Mouse (Mus musculus) kidney, postnatal 25 days (tissue): ENCODE data around the gene Ckmt1.
A peak's percentile ranks its signal among the peaks of the same experiment; 100 is the strongest.
"Not testable (repeated sequence)": the region's sequence is repeated elsewhere in the genome, so short reads cannot be mapped to it uniquely, and the experiment has no call there.

Source experiments
- DNase-seq, 2 experiments: peaks; one replicate each; pipeline ENCODE4 v3.0.0; 2021; ENCODE audit warnings: mixed read lengths in 2 of 2

The Ckmt1 gene

DNA sequence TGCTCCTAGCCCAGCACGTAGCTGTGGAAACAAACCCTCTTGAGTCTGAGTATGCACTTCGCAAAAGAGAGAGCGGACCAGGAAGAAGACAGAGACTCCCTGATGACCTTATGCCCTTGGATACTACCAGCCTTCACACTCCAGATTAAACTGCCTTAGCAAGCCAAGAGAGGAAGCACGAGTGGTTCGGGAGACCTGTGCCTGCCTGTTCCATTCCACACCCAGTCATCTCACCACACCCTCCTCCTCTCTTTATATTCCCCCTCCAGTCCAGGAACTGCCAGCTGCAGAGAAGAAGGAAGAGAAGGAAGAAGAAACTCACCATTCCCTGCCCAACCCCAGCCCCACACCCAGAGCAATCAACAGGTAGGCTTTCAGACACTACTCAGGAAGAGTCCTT lies at the start of gene Ckmt1:
Gene Ckmt1, plus strand, starts transcription at position 221 of the 400 bp plus-strand sequence.
- DNase-seq = no peak

DNA sequence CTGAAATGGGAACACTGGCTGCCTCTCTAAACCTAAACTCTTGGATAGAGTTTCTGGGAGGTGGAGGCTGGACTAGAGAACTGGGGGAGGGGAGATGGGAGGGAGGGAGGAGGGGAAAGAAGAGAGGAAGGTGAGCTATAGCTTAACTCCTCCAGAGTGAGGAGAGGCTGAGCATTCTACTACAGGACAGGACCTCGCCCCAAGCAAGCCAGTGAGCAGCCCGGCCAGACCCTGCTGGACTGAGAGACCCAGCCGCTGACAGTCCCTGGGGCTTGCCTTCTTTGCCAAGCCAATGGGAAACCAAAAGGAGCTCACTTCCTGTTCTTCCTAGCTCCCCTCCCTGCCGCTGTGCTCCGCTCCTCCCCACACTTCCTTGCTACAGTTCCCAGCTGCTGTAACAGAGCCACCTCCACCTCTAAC lies 48.5 kb upstream of the Ckmt1 start:
- peak; percentile 45 to 68 for DNase-seq

DNA sequence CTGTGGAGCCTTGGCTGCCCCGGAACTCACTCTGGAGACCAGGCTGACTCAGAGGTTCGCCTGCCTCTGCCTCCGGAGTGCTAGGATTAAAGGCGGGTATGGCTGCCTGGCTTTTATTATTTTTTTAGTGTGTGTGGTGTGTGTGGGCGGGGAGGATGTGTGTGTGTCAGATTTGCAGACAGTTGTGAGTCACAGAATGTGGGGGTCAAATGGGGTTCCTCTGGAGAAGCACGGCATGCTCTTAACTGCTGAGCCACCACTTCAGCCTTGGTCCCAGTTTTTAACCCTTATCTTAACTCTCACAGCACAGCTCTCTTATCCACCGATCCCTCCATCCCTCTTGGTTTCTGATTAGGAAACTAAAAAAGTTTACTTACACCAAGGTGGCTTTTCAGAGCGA lies 41.2 kb upstream of the Ckmt1 start:
- no peak for DNase-seq

DNA sequence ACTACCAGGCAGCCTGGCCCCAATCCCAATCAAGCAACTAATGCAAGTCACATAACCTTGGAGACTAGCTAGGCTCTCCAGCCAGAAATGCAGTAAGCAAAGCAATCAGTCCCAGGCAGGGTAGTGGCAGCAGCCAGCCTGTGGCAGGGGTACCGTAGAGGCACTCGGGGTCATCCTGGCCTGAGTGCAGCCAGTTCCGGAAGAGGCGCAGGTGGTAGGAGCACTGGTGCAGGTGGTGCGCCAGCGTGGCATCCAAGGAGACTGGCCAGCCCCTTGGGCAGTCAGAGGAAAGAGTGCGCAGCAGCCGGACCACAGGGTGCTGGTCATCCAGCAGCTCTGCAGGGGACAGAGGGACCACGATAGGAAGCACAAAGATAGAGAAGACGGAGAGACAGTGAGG lies 34.5 kb upstream of the Ckmt1 start:
- no peak for DNase-seq

DNA sequence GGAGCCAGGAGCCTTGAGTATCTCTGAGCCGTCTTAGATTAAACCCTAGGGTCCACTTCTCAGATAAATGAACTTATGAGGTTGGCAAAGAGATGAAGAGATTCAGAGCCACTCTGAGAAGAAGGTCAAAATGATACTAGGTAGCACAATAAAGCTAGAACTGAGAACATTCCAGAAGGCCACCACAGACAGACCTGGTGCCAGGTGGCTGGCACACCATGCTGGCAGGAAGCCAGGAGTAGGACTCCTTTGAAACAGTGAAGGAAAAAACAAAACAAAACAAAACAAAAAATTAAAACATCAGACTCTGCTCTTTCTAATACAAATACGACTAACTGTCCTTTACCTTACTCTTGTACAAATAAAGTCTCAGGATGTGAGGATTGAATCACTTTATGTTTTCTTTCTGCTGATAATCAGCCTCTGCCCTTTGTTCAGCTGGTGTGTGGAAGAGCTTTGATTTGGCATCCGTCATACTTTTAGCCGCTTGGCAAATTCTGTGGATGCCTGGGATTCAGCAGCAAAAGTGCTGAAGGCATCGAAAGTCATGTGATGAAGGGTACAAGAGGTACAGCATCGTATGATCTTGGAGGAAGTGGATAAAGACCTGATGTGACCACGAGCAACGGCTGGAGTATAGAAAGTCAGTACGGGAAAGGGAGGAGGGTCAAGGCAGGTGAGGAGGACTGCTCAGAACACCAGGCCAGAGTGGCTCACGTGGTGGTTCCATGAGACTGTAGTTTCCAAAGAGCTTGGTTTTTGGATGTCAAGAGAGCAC lies 33.6 kb upstream of the Ckmt1 start:
- peak in 1 of 2 experiments; percentile 42 for DNase-seq

DNA sequence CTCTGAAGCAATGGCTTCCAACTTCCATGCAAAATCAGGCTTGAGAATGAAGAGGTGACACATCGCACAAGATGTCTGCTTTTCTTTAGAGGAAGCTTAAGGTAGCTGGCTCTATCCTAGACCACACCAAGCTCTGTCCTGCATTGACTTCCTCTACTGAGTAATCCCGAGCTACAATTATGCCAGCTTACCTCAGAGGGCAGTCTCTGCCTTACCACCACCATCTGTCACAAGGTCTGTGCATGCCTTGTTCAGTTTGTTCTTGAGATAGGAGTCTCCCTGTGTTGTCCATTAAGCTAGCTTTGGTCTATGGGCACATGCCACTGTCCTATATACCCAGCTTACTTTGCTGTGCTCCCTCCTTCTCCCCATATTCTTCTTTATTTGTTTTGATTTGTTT lies 28.0 kb upstream of the Ckmt1 start:
- no peak for DNase-seq

DNA sequence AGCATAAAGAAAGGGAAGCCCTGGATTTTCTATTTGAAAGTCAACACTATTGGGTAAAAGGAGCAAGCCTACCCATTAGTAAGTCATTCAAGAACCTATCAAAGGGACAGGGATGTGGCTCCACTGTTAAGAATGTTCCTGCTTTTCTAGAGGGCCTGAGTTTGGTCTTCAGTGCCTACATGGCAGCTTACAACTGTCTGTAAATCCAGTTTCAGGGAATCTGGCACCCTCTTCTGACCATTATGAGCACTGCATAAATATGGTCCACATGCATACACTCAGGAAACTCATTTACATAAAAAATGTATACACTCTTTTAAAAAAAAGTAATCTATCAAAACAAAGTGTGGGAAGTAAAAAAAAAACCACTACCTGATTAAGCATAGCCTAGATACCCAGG lies 18.5 kb upstream of the Ckmt1 start:
- no peak for DNase-seq

DNA sequence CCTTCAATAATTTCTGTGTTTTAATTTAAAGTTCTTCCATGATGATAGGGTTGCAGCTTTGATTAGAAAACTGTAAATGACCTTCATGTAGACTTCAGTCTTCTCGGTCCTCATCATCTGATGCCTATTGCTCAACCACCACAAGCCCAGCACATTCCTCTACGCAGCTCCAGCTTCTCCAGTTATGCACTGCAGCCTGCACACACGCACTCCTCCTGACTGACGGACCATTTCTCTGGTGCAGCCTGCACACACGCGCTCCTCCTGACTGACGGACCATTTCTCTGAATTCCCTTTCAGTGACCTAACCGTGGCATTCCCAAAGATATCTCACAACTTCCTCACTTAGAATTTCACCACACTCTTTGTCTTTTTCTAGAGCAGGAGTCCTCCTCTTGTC lies 4.4 kb upstream of the Ckmt1 start:
- DNase-seq = no peak

DNA sequence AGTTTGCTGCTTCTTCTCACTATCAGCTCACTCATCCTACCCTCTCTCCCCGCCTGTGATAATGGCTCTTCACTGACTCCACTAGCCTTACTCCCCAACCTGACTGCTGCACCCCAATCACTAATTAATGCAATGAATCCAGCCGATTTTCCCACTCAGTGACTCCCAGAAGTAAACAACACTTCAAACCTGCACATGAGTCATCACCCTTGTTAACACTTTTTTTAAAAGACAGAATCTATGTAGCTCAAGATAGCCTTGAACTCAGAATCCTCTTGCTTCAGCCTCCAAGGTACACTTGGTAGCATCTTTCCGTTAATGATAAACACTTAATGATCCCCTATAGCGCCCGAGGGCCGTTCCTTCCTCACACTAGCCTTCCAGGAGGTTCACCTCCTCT lies 3.1 kb upstream of the Ckmt1 start:
- no peak for DNase-seq

DNA sequence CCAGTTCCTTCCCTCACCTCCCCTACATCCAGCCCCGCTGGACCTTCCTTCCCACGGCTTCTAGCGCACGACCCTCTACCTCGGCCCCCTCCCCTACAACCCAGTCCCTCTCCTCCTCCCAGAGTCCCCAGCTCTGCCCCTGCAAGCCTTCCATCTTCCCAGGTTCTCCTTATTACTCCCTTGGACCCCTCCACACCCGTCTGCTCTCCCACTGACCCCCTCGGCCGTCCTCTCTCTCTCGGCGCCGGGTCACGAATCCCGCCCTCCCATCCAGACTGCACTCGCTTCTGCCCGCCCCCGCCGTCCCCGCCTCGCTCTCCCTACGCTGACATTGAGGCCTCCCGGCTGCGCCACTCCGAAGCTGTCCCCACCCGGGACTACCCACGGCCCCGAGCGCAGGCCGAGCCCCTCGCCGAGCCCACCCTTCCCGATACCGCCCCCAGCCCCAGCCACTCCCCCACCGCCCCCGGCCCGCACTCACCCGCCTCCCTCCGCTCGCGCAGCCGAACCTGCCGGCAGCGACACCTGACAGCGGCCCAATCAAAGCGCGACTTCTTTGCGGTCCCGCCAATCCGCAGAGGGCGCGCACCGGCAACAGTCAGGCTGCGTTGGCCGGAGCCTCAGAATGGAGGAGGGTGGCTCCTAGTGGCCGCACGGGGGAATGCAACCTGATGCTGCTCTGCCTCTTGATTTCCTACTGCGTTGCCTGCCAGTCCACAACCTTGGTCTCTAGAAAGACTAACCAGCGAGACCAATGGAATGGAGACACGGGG lies 2.5 kb upstream of the Ckmt1 start, which contains the start of gene Ppip5k1:
Gene Ppip5k1, minus strand, starts transcription at position 577 of the 773 bp plus-strand sequence.
- peak; percentile 98 to 99 for DNase-seq

DNA sequence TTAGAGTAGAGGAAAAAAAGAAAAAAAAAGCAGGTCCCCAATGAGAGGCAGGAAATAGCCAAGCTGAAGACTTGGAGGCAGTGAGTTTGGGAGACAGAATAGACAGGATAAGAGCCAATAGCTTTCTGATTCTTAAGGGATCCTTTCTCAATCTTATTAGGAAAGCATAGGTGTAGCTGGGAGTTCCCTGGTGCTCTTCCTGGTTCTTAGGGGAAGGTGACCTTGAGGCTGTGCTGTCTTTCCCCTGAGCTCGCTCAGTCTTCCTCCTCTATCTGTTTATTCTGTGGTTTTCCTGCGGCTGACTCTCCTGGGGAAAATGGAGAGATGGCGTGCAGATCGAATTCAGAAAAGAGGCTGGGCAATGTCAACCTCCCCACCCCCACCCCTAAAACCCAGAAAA lies 447 bp downstream of the Ckmt1 start:
- DNase-seq = no peak

DNA sequence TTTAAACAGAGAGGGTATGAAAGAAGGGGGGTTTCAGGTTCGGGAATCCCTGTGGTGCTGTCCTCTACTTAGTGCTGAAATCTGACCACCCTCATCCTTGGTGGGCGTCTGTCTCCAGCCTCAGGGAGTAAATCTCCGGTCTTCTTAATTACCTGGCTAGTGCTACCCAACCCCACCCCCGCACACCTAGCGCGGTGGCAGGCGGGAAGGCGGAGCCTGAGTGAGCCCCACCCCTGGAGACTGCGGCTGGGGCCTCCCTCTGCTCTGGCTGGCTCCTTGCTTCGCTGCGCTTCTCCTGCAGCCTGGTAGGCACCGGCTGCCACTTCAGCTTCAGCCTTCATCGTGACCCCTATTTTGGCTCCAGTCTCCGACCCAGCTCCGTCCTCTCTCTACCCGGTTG lies 867 bp downstream of the Ckmt1 start:
- peak; percentile 79 to 90 for DNase-seq

DNA sequence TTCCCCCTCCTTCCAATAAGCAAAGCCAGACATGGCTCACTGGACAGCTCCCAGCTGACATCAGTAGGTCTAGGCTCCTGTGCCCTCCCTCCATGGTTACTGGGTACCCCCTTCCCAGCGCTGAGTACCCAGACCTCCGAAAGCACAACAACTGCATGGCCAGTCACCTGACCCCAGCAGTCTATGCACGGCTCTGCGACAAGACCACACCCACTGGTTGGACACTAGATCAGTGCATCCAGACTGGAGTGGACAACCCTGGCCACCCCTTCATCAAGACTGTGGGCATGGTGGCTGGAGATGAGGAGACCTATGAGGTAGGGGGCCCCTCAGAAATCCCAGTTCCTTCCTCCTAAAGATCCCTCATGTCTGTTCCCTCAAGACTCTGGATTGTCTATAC lies 1.9 kb downstream of the Ckmt1 start:
- no peak for DNase-seq

DNA sequence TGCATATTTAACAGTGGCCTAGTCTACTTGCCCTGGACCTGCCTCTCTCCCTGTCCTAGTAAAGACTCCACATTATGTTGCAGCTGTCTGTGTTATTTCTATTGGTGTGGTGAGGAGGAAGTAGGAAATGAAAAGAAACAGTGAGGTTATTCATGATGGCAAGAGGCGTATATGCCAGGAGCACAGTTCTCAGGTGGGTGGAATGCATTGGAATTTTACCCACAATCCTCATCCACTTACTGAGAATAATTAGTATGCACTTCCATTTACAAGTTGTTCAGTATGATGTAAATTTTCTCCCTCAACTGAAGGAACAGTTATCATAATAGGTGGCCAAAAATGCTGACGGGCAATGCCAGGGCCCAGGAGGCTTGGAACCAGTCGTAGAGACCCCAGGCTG lies 6.1 kb downstream of the Ckmt1 start:
- no peak for DNase-seq

DNA sequence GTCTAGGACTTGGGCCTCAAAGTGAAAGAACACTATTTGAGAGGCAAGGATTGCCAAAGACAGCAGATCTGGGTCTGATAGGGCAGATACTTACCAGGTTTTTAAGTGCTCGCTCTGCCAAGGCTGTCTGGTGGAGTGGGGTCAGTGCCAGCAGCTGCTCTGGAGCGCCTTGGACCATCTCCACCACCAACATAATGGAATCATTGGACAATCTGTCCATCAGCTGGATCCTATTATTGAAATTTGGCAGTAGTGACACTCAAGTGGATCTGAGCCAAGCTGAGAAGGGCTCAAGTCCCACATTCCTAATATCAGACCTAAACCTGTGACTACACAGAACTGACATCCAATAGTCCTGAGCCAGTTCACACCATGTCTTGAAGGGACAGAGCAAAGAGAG lies 11.3 kb downstream of the Ckmt1 start:
- no peak for DNase-seq

DNA sequence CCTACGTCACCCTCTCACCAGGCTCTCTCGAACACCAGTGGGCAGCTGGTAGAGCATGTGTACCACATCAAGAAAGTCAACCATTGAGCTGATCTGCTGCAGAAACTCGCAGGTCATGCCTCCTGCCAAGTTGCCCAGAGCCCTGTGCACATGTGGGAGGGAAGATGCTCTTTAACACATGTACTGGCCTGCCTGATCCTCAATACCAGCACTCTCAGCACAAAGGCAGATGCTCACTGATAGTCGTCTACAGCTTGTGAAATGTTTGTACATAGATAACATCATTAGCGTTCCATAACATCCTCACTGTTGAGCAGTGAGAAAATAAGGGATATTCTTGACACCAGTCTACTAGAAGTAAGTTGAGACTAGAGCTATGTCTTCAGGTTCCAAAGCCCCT lies 13.4 kb downstream of the Ckmt1 start:
- DNase-seq = no peak

DNA sequence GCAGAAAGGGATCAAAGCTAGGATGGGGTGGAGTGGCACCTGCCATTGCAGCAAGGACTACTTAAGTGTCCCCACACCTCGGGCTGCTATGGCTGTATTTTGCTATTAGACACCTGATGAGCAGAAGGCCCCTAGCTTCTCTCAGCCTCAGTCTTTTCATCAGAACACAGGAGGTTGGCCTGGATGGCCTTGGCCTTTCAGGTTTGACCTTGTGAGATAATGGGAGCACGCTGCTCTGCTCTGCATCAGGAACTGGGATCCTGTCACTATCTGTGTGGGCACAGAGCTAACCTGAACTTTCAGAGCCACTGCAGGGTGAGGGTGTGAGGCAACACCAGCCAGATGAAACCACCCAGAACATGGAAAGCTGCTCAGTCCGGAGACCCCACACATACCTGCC lies 14.8 kb downstream of the Ckmt1 start:
- no peak for DNase-seq

DNA sequence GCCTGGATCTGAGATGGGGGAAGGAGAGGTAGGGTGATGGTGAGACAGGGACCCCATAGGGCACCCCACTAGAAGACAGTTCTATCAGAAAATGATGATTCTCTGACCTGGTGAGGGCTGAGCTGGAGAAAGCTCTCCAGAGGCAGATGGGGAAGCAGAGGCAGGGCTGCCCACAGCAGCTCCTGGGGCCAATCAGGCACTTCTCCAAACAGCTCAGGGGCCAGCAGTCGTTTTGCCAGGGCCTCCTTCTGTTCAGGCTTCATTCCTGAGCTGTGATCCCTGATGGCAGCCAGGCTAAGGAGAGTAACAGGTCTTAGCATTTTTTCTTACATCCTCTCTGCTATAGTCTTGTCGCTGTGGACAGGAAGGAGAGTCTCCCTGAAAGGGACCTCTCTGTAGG lies 17.3 kb downstream of the Ckmt1 start:
- DNase-seq = no peak

DNA sequence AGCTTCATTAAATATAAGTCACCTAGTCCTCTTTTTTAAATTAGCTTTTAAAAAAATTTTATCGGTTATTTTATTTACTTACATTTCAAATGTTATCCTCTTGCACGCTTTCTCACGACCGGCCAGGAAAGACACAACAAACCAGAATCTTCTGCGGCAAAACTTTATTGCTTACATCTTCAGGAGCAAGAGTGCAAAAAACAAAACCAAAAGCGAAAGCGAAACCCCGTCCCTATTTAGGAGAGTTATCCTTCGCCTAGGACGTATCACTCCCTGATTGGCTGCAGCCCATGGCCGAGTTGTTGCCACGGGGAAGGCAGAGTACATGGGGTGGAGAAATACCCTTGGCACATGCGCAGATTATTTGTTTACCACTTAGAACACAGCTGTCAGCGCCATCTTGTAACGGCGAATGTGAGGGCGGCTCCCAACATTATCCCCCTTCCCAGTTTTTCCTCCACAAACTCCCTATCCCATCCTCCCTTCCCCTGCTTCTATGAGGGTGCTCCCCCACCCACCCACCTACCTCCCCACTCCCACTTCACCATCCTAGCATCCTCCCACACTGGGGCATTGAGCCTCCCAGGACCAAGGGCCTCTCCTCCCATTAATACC lies 29.6 kb downstream of the Ckmt1 start, which contains the start of gene Strc:
Gene Strc, minus strand, starts transcription at position 208 of the 615 bp plus-strand sequence.
- not testable (repeated sequence) for DNase-seq

DNA sequence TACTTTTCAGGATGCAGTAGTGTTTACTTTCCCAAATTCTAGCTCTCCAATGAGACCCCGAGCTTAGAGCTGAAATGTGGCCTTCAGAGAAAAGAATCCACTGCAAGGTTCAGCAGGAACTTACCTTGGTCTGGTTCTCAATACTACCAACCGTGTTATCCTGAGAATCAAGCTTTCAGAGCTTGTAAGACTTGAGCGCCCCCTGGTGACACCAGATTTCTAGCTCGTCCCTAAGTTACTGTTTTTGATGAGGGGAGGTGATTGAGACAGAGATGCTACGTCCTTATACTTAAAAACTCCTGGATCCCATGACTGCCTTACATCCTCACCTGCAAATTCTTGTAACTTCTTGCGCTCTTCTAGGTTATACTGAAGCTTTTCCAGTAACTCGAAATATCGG lies 39.1 kb downstream of the Ckmt1 start:
- peak; percentile 83 to 92 for DNase-seq

DNA sequence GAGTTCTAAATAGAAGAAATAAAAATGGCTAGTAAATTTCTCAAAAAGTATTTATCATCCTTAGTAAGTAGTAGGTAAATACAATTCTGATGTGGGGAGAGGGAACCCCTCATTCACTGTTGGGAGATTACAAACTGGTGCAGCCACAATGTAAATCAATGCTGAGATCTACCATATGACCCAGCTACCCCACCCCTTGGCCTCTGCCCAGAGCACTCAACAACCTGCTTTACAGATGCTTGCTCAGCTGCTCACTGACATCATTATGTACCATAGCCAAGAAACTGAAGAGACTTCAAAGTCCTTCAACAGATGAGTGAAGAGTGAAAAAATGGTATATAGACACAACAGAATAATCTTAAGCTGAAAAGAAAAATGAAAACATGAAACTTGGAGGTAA lies 45.8 kb downstream of the Ckmt1 start:
- peak; percentile 18 to 38 for DNase-seq

DNA sequence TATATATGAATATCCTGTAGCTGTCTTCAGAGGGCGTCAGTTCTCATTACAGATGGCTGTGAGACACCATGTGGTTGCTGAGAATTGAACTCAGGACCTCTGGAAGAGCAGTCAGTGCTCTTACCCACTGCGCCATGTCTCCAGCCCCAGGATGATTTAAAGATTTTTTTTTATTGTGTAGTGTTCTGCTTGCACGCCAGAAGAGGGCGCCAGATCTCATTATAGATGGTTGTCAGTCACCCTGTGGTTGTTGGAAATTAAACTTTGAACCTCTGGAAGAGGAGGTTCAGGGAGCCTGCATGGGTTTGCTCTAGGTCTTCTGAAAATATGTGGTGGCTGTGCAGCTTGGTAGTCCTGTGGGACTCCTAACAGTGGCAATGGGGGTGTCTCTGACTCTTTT lies 50.6 kb downstream of the Ckmt1 start:
- peak; percentile 45 to 57 for DNase-seq

DNA sequence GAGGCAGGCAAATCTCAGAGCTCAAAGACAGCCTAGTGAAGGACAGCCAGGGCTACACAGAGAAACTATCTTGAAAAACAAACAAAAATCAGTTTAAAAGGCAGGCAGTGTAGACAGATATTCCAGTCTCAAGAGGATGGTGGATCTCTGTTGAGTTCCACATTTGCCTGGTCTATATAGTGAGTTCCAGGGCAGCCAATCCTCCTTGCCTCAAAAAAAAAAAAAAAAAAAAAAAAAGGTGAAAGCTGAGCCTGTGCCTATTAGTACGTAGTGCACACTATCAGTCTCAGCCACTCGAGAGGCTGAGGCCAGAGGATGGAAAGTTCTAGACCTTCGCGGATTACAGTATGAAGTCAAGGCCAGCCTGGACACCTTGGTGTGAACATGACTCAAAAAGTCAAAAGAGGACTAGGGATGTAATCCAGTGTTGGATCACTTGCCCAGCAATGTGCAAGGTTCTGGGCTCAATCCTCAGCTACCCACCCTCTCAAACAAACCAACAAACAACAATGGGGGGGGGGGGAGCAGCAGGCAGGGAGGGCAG lies 55.4 kb downstream of the Ckmt1 start:
- DNase-seq = no peak
